Mouse (Mus musculus) layer of hippocampus, postnatal 25 days (tissue): ENCODE results near the gene U90926. TPM values are rescaled to one million over a fixed set of nuclear protein-coding genes. Genes with fewer than 3 reads are reported as not detected.
A peak's percentile ranks its signal among the peaks of the same experiment; 100 is the strongest.

Experiments used
- DNase-seq, 2 experiments: peaks; one replicate each; pipeline ENCODE4 v3.0.0; 2022; ENCODE audit warnings: mixed read lengths in 2 of 2, low spot score in 1 of 2; ENCODE audit errors: extremely low spot score in 1 of 2
- total RNA-seq, 2 experiments: library from RNA; stranded (reverse); gene quantifications; 2 replicates each; pipeline ENCODE4 v1.2.3; 2021

Gene U90926
- total RNA-seq, 2 experiments from 2014 or later: not detected

- no peak for DNase-seq
These were observed 3.9 kb upstream of the U90926 start for GRCm38 (mm10) chr5:92218915-92219793.

DNA sequence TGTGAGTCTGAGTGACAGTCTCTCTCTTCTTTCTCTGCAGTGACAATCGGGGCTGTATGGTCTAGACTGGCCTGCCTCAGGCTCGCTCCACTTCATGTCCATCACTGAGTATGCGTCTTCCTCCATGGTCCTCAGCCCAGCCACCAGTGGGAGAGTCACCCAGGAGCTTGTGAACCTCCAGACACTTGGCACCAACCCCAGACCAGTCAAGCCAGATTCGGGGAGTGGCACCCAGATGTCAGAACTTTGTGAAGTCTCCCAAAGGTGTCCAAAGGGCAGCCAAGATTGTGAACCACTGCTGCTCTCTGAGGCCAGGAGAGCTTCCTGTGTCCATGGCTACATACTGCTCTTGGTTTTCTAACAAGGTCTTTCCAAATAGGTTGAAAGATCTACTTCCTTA lies 3.0 kb downstream of the U90926 start:
- DNase-seq: no peak

DNA sequence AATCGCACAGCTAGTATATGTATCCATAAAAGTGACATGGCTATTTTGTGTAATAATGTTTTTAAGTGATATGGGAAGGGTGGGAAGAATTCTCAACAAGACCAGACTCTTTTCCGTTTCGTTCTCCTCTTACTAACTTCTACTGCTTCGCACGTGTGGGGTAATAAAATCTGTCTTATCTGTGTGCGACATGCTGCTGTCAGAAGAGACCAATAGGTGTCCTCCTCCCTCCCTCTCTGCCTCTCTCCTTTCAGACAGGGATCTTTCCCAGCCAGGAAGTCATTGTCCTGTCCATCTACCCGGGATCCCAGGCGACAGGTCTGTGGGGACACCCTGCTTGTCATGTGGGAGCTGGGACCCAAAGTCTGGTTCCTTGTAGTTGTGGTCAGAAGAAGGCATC lies 5.0 kb downstream of the U90926 start:
- no peak for DNase-seq

- DNase-seq: no peak
These were observed 9.1 kb downstream of the U90926 start for GRCm38 (mm10) chr5:92206121-92206520.

- no peak for DNase-seq
These were observed 9.5 kb downstream of the U90926 start for GRCm38 (mm10) chr5:92205706-92206105.

DNA sequence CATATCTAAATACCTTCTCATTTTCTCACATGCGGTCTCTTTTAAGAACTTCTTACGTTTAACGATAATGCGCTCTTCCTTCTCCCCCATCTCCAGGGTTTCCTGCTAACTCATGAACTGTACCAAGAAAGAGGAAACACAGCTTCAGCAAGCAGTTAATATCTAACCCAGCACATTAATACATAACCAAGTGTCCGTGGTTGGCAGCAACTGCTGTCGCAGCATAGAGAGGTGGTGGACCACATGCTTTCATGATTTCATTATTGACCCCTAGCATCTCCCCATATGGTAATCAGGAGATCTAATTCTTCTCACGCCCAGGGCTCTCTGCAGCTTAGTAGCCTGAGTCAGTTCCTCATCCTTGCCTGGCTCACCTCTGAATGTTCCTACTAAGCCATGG lies 10.0 kb downstream of the U90926 start:
- no peak for DNase-seq

- DNase-seq: no peak
These were observed 10.8 kb downstream of the U90926 start for GRCm38 (mm10) chr5:92204162-92205036.

GRCm38 (mm10) chr5:92198266-92198665 lies 16.9 kb downstream of the U90926 start:
- DNase-seq: no peak

DNA sequence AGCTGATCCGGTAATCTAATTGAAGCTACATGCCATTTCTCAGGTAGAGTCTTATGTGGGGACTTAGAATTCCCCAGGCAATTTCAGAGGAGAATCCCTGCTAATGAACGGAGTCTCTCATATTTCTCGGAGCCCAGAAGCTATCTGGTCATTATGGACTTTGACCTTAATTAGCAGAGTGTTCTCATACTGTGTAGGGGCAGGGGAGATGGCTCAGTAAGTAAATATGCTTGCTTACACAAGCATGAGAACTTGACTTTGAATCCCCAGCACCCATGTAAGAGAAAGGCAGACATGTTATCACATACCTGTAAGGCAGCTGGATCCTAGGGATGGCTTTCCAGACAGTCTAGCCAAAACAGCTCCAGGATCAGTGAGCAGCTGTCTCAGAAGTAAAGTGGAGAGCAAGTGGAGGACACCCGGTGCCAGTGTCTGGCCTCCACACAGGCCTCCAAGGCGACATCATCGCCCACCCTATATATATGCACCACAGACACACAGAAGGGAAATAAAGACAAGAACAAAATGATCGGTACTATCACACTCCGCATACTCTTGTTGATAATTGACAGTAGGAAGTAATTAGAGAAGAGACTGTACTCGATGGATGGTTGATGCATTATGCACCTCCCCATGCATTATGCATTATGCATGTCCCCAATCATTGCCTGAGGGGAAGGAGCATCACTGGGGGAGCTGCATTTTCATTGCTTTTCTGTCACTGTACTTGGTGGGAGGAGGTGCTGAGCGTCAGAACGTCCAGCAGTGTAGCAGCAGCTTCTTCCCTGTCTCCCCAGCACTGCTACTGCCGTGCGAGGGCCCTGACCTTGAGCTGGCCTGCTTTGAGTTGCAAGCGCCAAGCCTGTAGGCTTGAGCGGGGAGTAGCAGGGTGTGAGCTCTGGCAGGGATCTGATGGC lies 18.1 kb downstream of the U90926 start:
- DNase-seq: no peak

DNA sequence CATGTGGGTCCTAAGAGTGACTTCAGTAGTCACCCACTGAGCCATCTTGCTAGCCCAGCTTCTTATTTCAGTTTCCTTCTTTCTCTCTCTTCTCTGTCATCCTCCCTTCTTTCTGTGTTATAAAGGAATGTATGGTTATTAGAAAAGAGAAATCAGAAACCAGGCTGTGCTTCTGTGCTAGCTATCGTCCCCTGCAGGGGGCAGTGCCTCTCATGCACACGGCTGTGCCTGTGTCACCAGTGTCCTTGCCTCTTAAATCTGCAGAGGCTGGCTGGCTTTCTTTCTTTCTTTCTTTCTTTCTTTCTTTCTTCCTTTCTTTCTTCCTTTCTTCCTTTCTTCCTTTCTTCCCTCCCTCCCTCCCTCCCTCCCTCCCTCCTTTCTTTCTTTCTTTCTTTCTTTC lies 19.5 kb downstream of the U90926 start:
- DNase-seq: peak in 1 of 2 experiments; percentile 45

DNA sequence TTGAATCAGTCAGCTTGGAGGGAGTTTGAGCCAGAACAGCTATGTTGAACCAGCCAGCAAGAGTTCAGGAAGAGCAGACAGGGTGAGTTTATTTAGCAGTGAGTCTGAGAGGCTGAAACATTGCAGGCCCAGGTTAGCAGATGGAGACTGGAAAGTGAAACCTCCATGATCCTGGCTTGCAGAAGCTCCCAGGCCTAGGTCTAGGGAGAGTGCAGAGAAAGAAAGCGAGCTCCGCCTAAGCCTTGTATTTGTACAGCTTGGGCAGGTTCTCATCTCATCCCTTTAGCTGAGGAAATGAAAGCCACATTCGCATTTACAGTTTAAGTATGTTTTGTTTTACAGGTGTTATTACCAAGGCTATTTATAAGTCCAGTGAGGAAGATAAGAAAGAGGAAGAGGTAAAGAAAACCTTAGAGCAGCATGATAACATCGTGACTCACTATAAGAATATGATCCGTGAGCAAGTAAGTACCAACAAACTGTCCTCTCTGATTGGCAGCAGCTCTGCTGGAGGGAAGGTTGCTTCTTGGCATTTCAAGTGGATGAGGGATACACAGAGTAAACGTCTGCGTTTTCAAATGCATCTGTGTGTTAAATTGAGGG lies 26.2 kb downstream of the U90926 start:
- DNase-seq: no peak

GRCm38 (mm10) chr5:92183071-92183830 lies 32.0 kb downstream of the U90926 start:
- no peak for DNase-seq

GRCm38 (mm10) chr5:92165976-92166375 lies 49.2 kb downstream of the U90926 start:
- no peak for DNase-seq

Other genes starting within 250 kb of the U90926 start
- gene Odaph, start 227.9 kb downstream of the U90926 start, total RNA-seq: not detected
- gene Cdkl2, start 171.5 kb downstream of the U90926 start, total RNA-seq: 10 to 100 TPM; 39.8 to 41.9 TPM
- gene G3bp2, start 131.7 kb downstream of the U90926 start, total RNA-seq: 100 to 1,000 TPM; 214 to 234 TPM
- 10 to 100 TPM; 81.8 to 83.5 TPM for gene Uso1, start 77.5 kb downstream of the U90926 start, total RNA-seq
- under 1 TPM in 1 of 2 experiments, not detected in 1; 0.79 TPM for gene Ppef2, start 40.9 kb upstream of the U90926 start, total RNA-seq
- gene Naaa, start 62.8 kb upstream of the U90926 start, total RNA-seq: 10 to 100 TPM; 46.4 to 48.1 TPM
- gene Sdad1, start 95.1 kb upstream of the U90926 start, total RNA-seq: 10 to 100 TPM; 20.1 to 25.5 TPM
- gene Cxcl9, start 112.7 kb upstream of the U90926 start, total RNA-seq: not detected
- 1 to 10 TPM; 5.0 to 5.5 TPM for gene Art3, start 116.4 kb upstream of the U90926 start, total RNA-seq
- not detected for gene Cxcl10, start 133.5 kb upstream of the U90926 start, total RNA-seq
- gene Nup54, start 219.8 kb upstream of the U90926 start, total RNA-seq: 10 to 100 TPM; 30.0 to 38.5 TPM